Mouse (Mus musculus) B cell, adult 2 months (primary cell): ENCODE results near the gene Acaca.

Experiments used
- DNase-seq, 2 experiments: peaks; one replicate each; pipeline ENCODE4 v3.0.0; 2022

The Acaca gene

DNA sequence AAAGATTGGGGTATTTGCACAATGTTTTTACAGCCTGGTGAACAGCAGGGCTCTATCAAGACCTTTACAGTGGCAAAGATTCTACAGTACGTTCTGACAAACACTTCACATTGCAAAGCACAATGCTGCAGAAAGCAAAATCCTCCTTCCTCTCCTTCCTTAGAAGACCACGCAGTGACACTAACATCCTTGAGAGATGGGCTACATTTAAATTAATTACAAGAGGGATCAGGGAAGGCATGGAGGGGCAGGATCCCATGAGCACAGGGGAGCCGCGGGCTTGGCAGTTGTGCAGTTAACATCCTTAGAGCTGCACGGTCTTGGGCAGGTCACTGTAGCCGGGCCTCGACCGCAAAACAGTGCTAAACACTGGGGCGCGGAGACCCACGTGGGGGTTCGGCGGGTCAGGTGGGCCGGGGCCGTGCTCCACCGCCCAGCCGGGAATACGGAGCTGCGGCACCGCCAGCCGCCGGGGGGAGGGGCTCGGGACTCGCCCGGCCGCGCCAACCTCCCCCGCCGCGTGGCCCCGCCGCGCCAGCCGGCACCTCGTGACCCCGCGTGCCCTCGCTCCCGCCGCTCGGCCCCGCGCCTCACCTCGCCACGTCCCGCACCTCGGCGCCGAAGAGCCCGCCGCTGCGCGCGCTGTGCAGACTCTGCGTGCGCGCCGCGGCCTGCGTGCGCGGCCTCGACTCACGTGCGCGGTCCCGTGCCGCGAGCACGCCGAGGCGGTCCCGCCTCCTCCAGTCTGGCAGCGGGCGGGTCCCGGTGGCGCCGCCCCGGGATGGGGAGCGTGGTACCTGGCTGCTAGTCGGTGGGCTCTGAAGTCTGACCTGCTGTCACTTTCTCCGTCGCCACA lies at the start of gene Acaca, which contains the start of gene Tada2a:
Gene Acaca, plus strand, starts transcription at position 730 of the 856 bp plus-strand sequence.
Gene Tada2a, minus strand, starts transcription at position 658 of the 856 bp plus-strand sequence.
- DNase-seq = peak; percentile 81 to 86

DNA sequence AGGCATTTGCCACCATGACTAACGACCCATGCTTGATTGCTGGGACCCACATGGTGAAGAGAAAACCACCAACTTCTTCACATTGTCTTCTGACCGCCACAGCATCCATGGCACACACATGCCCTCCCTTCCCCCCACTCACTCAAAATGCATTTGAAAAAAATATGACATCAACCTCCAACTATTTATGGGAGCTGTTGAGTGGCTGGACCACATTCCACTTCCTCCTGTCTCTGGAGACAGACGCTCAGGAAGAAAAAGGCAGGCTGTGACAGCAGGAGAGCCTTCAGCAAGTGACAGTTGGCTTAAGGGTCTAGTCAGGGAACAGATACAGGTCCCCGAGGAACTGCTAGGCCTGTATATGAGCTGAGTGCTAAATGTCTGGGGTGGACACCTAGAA lies 49.6 kb upstream of the Acaca start:
- no peak for DNase-seq

DNA sequence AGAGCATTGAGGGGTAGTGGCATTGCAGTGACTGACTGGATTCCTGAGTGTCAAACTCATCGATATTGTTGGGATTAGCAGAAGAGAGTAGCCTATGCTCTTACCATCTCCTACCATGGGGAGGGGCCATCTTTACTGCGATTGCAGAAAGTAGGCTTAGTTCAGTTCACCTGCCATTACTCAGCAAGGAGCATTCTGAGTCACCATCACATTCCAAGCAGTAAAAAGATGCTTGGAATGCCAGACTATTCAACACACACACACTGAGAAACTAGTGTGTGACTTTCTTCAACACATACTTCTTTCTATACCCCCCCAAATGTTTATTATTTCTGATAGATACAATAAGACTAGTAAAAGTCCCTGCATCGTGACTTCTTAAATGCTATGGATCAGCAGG lies 49.1 kb upstream of the Acaca start:
- DNase-seq = no peak

DNA sequence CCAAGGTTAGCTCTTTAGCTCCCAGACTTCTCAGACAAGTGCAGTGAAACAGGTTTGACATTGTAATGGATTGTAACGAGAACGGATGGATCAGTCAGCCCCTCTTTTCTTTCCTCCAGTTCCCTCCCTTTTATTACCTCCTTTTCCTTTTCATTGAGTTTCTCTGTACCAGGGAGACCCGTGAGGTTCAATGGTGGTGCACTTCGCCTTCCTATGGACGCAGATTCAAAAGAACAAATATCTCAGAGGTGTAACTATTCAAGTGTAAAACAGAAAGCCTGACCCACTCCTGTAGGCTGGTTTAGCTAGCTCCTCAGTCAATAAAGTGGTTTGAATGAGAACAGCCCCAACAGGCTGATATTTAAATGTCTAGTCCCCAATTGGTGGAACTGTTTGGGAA lies 47.6 kb upstream of the Acaca start:
- no peak for DNase-seq

DNA sequence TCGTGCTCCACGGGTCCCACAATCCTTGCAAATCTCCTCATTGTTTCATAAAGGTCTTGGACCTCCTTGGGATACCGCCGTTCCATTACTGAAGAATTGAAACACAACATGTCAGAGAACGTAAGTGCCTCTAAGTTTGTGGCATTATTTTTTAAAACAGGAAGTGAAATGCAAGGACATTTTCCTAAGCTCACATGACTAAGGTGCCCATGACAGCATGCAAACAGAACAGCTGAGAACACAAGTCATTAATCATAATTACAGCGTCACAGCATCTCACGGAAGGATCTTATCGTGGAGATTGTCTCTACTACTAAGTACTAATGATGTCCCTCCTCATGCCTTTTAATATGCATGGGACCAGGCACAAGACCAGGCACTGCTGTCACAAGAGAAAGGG lies 38.9 kb upstream of the Acaca start:
- DNase-seq = no peak

DNA sequence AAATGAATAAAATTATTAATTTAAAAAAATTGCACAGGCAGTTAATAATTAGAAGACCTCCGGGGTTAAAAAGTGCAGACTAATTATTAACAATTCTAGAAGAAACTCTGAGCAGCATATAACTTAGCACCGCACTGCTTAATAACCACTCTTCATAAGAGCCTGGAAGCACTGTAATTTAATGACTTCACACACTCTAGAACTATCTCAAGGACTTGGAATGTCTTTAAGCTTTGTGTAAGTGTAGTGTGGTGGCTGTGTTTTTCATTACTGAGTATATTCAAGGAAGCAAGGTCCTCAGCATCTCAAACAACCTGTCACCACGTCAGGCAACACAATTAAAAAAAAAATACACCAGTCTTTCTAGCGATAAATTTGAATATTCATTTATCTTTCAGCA lies 34.4 kb upstream of the Acaca start:
- DNase-seq = no peak

DNA sequence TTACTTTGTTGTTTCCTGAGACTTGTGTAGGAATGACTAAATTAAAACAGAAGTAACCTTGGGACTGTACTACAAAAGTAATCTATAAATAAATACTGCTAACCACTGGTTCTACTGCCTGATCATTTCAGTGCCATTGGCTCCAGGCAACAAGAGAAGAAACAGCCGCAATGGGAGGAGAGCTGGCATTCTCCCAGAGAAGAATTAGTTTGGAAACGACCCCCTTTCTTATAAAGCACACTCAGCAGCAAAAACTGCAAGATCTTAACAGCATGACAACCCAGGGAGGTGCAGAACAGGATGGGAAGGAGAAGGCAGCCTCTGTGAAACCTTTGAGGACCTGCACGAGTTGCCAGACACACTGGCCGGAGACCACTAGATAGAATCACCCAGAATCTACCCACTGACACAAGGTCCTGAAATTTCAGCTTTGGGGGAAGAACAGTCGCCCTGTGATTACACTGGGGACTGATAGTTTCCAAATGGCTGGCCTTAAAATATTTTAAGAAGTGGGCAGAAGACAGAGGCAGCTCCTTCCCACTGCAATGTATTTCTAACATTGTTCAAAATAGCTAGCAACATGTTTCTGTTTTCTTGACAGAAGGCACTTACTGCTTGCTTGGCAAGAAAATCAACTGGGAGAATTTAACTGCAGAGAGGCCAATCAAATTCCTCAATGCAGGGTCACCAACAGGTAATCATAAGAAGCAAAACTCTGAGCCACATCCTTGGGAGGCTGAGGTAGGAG lies 32.0 kb upstream of the Acaca start:
- DNase-seq = no peak

DNA sequence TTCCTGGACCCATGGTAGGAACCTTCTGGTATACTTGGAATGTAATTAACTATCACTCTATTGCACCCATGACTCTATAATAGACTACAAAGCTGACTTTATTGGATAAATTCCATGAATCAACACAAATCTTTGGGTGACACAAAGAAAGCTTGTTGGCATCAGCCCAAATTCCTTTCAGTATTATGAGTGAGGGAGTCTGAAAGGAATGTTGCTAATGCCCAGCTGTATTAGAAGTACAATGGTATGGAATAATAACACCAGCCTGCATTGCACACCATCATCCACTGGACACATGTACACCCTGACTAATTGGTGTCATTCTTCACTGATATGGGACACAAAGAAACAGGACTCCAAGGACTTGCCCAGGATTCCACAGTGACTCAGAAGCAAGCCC lies 28.3 kb upstream of the Acaca start:
- DNase-seq = no peak

DNA sequence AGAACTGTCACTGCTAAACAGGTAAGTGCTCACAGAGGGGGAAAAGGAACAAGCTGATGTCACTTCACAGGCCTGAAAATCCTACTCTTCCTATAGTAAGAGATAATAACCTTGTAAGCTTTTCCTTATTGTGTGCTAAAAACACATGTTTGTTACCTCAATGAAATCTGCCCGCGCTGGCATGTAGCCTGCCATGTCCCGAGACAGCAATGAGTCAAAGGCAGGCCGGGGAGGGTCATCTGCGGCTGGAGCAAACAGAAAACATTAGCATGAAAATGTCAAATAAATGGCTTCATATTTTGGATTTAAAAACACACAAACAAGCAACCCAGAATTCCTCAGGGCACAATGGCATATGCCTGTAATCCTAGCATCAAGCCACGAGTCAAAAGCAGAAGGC lies 25.4 kb upstream of the Acaca start:
- DNase-seq = no peak

DNA sequence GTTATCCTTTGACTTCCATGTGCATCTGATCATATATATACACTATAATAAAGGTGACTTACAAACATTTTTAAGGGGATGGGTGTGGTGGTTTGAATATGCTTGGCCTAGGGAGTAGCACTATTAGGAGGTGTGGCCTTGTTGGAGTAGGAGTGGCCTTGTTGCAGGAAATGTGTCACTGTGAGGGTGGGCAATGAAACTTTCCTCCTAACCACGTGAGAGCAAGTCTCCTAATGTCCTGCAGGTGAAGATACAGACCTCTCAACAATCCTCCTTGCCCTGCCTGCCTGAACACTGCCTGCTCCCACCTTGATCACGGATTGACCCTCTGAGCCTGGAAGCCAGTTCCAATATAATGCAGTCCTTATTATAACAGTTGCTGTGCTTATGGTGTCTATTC lies 22.3 kb upstream of the Acaca start:
- no peak for DNase-seq

DNA sequence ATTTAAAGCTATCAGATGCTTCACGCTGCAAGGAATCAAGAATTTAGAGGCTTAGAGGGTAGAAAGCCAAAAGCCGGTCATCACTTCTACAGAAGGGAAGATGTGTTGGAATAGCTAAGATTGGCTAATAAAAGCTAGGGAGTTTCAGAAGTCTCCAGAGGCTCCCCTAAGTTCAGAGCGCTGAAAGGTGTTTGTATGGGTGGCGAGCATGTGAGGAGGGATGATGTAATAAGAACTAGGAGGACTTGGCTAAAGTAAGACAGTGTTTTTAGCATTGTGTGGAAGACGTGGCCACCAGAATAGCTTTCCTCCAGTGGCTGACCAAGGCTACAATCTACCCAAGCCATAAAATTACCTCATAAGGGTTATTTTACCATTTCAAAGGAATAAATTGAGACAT lies 15.8 kb upstream of the Acaca start:
- DNase-seq = no peak

DNA sequence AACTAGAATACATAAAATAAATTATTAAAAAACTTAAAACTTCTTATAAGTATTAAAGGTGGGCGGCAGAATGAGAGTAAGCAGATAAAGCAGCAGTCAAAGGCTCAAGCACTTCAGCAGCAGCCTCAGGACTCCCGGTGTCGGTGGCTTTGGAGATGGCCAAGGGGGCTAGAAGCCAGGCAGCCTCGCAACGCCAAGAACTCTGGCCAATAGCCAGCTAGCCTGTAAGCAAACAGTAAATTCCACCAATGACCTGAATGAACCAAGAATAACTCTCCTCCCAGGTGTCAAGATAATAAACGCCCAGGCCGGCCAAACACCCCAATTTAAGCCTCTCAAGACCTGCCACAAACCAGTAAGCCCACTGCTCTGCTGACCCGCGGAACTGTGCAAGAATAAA lies 13.8 kb upstream of the Acaca start:
- no peak for DNase-seq

DNA sequence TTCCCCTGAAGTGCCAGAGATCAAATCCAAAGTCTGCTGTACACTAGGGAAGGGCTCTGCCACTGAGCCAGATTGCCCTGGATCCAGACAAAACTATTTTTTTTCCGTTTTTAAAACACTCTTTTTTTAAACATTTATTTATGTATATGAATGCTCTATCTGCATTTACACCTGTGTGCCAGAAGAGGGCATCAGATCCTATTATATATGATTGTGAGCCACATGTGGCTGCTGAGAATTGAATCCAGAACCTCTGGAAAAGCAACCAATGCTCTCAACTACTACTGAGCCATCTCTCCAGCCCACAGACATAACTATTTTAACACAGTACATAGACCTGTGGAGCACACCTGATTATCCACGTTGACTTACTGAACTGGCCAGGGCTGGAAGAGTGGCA lies 13.3 kb upstream of the Acaca start:
- DNase-seq = no peak

DNA sequence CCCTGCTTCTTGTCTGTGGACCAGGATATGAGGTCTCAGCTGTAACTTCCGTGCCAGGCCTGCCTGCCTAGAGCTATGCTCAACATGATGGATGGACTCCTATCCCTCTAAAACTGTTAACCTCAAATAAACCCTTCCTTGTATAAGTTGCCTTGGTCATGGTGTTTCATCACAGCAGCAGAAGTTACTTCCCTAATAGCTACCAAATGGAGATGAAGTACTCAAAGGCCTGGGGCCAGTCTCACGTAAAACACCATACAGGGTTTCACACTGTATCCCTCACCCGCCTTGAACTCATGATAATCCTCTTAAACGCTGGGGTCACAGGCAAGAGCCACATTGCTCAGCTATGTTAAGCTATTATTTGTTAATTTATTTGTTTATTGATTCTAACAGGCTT lies 12.0 kb upstream of the Acaca start:
- no peak for DNase-seq

DNA sequence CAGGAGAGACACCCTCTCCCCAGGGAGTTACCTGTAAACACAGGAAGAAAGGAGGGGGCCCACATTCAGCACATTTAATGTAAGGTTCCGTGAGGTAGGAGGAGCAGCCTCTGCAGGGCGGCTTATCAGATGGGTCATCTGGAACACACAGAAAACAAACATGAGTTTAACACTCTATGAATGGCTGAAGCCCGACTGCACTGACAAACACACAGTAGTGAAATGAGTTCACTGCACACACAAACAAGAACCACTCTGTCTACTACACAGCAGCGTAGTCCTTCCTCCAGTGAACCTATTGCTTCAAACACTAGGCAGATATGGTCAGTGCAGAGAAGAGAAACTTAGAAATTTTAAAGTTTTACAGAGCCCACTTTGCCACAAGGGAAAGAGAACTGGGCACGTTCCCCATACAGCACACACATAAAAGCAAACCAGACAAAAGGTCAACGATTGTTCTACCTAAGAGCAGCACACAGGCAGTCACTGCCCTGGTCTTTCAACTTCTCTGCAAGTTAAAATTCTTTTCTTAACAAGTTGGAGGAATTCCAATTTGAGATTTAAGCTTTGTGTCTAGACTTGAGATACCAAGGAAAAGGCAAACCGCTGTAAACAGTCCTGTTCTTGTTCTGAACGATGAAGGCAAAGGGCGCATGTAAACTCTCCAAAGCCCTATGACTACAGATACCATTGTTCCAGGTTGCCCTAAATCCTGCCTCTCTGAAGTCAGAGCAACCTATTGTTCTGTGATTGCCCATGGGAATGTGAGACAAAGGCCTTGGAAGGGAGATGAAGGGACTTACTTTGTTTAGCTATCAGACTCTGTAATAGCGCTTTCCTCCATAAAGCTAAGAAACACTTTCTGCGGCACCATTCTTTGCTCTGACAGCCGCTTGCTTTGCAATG lies 8.2 kb upstream of the Acaca start:
- no peak for DNase-seq

DNA sequence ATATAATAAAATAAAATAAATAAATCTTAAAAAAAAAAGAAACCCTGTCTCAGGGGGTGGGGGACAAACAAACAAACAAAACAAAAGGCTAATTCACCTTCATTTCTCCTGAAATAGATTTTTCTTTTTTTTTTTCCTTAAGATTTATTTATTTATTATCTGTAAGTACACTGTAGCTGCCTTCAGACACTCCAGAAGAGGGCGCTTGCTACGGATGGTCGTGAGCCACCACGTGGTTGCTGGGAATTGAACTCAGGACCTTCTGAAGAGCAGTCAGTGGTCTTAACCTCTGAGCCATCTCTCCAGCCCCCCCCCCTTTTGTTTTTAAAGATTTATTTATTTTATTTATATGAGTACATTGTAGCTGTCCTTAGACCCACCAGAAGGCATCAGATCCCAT lies 1.5 kb upstream of the Acaca start:
- DNase-seq = peak in 1 of 2 experiments; percentile 8

DNA sequence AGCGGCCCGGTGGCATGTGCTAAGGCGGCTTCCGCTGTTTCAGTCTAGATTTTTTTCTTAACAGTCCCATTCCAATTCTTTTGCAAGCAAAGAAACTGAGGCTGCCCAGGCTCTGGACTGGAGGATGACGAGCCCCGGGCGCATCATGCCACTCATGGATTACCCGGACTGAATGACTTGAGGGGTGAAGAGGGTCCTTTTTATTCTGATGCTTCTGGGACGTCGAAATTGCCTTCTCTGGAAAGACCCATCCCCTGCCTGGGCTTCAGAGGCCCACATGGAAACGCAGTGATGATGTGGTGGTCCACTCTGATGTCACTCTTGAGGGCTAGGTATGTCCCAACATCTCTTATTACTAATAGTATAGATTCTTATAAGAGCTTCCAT lies 320 bp downstream of the Acaca start:
- no peak for DNase-seq

DNA sequence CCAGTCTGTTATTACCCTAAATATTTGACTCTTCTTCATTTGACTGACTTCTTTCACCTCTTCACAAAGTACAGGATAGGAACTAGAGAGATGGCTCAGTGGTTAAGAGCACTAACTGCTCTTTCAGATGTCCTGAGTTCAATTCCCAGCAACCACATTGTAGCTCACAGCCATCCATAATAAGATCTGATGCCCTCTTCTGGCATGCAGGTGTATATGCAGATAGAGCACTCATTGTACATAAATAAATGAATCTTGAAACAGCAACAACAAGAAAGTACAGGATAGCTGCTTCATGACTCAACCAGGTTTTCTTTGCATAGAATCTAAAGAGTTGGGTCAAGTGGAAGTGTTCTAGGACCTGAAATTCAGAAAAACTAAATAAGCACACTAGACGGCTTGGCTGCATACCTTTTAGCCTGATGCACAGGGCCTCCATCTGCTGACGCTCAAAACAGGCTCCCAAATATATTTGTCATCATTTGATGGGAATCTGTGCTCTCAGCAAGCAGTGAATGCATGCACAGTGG lies 4.9 kb downstream of the Acaca start:
- no peak for DNase-seq

DNA sequence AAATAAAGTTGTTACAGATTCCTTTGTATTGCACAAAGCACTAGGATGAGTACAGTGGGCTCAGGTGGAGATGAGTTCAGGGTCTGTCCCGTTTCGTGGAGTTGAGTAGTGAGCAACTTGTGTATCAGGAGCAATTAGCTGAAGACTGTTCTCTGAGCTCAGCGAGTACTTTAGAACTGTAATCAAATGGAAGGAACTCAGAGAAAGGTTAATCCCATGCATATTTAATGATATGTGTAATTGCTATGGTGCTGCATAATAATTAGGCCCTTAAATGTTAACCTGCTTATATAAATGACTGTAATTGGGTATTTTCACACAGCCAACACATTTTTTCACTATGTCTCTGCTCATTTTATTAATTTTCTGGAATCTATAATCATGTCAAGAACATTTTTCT lies 7.0 kb downstream of the Acaca start:
- DNase-seq = no peak

DNA sequence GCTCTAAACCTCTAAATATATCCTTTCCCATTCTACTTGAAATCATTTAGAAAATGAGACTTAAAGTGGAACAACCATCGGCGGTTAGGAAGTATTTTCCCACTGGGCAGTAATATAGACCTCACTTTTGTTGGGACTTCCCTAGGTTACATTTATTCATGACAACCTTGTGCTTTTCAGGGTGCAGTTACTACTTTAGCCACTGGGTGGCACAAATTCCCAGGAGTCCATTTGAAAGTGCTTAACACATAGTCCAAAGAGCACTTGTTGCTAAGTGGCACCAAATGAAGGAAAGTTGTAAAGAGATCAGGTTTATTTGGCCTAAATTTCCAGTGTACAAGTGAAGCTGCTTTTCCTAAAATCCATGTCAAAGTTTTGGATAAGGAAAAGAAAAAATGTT lies 12.3 kb downstream of the Acaca start:
- peak; percentile 45 to 54 for DNase-seq

DNA sequence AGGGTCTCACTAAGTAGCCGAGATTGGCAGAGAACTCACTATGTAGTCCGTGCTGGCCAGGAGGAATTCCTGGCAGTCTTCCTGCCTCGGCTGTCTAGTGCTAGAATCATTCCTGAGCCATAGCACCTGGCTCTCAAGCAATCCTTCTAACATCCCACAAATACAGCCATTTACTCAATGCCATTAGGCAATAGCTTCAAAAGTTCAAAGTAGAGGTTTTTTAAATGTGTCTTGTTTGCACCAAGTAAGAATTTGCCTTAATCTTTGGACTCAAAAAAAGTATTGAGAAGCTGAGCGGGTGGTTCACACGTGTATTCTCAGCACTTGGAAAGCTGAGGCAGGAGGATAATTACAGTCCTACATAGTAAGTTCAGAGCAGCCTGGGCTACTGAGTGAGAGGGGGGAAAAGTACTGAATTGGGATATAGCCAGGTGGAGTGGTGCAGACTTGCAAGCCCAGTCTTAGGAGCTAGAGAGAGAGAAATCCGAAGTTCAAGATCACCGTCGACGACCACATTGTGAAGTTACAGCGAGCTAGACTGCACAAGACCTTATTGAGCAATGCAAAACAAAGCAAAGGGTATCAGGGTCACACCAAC lies 15.8 kb downstream of the Acaca start:
- DNase-seq = no peak

DNA sequence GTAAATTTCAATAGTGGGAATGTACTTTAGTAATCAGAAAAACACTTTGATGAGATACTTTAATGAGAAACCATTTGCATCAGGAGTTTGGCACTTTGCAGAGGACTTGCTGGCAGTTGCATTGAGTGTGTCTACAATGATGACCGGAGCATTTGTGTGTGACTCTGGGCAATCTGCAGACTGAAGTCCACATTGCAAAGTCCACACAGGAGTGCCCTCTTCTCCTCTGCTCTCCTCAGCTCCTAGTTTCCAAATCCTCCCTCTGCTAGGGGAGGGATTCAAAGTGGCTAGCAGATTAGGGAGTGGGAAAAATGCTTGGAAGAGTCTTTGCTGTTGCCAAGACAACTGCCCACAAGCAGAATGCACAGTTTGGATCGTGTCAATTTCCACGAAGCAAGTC lies 16.6 kb downstream of the Acaca start:
- no peak for DNase-seq

DNA sequence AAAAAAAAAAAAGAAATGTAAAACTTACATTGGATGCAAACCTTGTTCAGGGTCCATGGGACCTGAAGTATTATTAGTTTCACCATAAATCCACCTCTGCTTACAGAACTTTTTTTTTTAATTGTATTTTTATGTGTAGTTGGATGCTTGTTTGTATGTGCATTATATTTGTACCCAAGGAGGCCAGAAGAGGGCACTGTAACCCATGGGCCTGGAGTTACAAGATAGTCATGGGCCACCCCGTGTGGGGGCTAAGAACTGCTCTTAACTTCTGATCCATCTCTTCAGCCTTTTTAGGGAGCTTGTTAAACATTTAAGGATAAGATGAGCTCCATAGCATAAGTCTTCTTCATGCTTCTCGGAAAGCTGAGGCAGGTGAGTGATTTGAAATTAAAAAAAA lies 21.4 kb downstream of the Acaca start:
- DNase-seq = peak; percentile 11 to 14
